Mouse (Mus musculus) embryo, embryonic 9.5 days (tissue): ENCODE data around the gene Fgfr1op2.

ENCODE experiments used
- DNase-seq: peaks from one replicate; pipeline ENCODE4 v3.0.0-alpha.2; 2017; ENCODE audit errors: extremely low spot score

Fgfr1op2 gene

GRCm38 (mm10) chr6:146602601-146603000 lies 25.6 kb downstream of the Fgfr1op2 start:
- no peak for DNase-seq

- DNase-seq: no peak
Observed at GRCm38 (mm10) chr6:146603651-146604050, 26.6 kb downstream of the Fgfr1op2 start.

DNA sequence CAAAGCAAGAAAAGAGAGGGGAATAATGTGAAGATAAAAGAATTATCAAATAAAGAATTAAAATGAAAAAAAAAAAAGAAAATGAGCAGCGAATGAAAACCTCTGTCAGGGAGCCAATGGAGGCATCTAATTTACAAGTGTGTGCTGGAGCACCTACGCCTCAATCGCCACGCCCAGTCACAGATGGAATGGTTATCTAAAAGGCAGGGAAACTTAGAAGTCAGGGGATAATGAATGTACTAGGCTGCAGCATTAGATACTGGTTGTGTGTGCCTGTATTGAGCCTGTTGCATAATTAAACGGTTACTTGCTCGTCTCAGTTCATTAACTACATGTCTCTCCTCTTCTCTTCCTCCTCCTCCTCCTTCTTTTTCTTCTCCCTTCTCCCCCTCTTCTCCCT lies 34.4 kb downstream of the Fgfr1op2 start:
- DNase-seq: no peak

GRCm38 (mm10) chr6:146611897-146612296 lies 34.9 kb downstream of the Fgfr1op2 start:
- DNase-seq: no peak

DNA sequence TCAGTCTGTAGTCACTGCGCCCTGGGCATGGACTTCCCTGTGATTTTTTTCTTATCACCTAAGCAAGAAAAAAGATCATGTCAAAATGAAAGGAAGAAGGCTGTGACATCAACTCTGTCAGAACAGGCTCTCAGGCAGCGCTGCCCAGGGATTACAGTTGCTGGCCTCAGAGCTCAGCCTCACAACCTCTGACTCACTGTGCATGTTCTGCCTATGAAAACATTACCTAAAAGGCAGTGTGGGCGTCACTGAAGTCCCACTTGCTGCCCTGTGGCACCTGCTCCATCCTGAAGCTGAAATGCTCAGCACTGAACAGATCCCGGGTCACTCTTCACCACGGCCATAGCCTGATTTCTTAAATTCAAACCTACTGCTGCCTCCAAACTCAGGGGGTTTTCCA lies 35.7 kb downstream of the Fgfr1op2 start:
- no peak for DNase-seq

GRCm38 (mm10) chr6:146613907-146614306 lies 36.9 kb downstream of the Fgfr1op2 start:
- no peak for DNase-seq

DNA sequence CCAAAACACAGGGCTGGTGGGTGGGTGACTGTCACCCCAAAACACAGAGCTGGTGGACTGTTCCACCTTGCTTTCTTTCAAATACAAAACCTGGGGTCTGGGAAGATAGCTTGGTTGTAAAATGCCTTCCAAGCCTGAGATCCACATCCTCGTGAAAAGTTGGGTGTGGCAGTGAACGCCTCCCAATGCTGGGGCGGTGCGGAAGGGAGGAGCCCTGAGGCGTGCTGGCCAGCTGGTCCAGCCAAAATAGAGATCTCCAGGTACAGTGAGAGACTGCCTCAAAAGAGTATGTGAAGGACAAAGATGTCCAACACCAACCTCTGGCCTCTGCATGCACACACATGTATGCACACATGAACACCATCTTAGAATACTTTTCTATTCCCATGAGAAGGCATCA lies 37.5 kb downstream of the Fgfr1op2 start:
- DNase-seq: no peak

DNA sequence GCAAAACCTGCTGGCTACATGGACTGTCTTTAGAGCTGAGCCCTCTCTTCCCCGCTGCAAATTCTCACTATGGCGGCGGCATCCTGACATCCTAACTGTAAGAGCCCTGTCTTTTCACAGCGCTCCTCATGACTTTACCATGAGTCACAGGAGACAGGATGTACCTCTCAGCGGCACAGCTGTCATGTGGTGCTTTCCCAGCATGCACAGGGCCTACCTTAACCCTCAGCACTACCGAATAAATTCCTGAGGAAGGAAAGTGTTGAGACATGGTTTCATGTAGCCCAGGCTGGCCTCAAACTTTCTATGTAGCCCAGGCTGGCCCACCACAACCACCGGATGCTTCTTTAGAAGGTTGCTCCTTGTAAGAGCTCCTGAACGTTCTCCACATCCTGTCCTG lies 38.9 kb downstream of the Fgfr1op2 start:
- DNase-seq: no peak

DNA sequence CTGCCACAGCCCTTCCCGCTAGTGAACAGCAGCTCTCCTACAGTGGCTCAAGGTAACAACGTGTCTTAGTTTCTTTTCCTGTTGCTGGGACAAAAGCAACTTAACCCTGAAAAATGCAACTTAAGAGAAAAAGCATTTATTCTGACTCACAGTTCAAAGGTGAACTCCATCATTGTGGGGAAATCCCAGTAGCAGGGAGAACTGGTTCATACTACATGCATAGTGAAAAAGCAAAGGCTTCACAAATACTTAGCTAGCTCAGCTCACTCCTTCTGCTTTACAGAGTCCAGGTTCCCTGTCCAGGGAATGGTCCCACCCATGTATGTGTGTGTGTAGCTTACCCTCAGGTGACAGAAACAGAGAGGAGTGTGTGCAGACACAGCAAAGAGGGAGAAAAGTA lies 39.7 kb downstream of the Fgfr1op2 start:
- DNase-seq: no peak

DNA sequence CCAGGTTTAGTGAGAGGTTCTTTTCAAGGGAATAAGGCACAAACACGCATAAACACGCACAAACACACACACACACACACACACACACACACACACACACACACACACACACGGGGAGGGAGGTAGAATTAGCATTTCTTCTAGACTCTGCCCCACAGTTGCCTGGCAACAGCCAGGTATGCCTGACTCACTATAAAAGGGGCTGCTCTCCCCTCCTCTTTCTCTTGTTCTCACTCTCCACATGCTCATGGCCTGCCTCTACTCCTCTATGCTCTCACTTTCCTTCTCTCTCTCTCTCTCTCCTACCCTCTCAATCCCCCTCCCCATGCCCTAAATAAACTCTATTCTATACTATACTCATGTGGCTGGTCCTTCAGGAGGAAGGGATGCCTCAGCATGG lies 51.1 kb downstream of the Fgfr1op2 start:
- no peak for DNase-seq

GRCm38 (mm10) chr6:146629781-146630756 lies 53.1 kb downstream of the Fgfr1op2 start:
- no peak for DNase-seq

DNA sequence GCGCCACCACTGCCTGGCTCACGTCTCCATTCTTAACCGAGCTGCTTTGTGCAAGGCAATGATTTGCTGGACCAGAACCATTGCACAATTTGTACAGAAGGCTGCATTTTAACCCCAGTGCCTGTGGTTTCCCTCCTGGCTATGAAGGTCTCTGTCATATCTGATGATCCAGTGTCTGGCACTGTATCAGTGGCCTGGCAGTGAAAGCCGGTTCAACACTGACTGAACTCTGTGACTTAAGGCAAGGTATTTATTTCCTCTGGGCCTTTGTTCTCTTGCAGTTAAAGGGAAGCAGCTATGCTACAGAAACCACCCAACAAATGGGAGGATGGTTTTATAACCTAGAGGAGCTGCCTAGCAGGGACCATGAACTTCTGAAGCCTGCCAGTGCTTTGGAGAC lies 54.0 kb downstream of the Fgfr1op2 start:
- DNase-seq: no peak

GRCm38 (mm10) chr6:146631847-146632246 lies 54.8 kb downstream of the Fgfr1op2 start:
- no peak for DNase-seq

GRCm38 (mm10) chr6:146632403-146632802 lies 55.4 kb downstream of the Fgfr1op2 start:
- DNase-seq: no peak

GRCm38 (mm10) chr6:146633097-146633496 lies 56.1 kb downstream of the Fgfr1op2 start:
- DNase-seq: peak; percentile 13

DNA sequence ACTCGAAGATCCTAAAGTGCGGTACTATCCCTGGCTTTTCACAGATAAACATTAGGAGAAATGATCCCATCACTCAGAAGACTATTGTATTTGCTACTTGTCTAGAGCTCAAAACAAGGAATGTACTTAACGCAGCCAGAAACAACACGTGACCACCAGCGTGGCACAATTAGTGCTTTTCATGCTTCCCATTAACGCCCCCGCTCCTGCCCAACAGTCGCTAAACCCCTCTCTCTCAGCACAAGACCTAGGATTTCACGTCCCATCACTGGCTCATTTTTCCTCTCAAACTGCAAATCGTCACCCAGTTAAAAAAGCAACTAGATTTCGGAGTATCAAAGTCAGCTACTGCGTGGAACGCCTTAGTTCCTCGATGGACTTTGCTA lies 56.6 kb downstream of the Fgfr1op2 start:
- no peak for DNase-seq

DNA sequence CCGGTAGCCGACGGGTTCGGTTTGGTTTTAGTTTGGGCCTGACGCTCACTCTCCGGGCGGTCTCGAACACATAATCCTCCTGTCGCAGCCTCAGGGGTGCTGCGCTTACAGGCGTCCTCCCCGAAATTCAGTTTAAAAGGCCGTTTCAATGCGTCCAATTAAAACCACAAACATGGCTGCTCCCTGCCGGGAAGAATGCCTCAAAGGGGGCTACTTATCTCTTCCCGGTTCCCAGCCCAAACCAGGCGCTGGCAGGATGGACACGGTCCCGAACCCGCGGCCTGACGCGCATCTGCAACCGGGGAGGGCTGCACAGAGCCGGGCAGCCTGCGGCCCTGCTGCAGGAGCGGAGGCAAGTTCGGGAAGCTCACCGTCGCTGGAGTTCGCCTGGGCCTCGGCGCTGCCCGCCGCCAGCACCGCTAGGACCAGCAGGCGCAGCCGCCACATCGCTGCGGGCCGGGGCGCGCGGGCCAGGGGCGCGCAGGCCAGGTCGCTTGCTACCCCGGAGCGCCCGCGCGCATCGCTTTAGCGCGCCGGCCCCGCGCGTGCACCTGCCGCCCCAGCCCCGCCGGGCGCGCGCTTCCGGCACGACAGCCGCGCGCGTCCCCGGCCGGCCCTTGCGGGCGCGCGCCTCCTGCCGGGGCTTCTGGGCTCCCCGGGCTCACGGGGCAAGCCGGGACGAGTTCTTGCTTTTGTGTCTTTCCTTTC lies 57.2 kb downstream of the Fgfr1op2 start:
- DNase-seq: peak; percentile 84

- no peak for DNase-seq
Observed at GRCm38 (mm10) chr6:146634759-146635606, 58.0 kb downstream of the Fgfr1op2 start.

- DNase-seq: no peak
Observed at GRCm38 (mm10) chr6:146636482-146636881, 59.5 kb downstream of the Fgfr1op2 start.

- DNase-seq: no peak
Observed at GRCm38 (mm10) chr6:146640068-146640965, 63.3 kb downstream of the Fgfr1op2 start.

- DNase-seq: no peak
Observed at GRCm38 (mm10) chr6:146640991-146641390, 64.0 kb downstream of the Fgfr1op2 start.
